Comparison of ENCODE assay signal across 24 mouse cellular contexts in the genomic region with DNA sequence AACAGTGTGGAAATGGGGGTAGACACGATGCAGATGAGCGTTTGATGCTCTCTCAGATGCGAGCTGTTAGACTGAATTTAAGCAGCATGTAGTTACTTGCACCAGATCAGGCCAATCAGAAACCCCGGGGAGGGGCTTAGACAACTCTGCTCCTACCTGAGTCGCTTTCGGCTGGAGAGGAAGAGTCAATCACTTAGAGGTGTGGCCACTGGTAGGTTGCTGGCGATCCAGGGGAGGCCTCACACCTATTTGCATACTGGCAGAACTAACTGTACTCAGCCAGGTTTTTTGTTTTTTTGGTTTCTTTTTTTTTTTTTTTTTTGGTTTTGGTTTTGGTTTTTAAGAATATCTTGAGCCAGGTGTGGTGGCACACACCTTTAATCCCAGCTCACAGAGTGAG. TPM values are rescaled to one million over a fixed set of nuclear protein-coding genes. Genes with fewer than 3 reads are reported as not detected.
DNase-seq lines count a peak whose midpoint lies in the region; ATAC-seq and TF ChIP-seq lines count a peak whose summit lies in the region.
"Had no signal": no experiment of that assay in that cellular context is flagged by ENCODE, and none has a peak within 500 bp of the region (broad histone marks: within the 10 kb centered on the region; RNA-seq: fewer than 3 reads in every experiment).

No protein-coding gene starts in this region.

- no peak for ATAC-seq in embryonic facial prominence, embryonic 14.5 days (ENCODE audit: low read depth)
- ATAC-seq in neutrophil, adult 5-6 weeks (ENCODE audit: extremely low read depth, insufficient number of reproducible peaks, low FRiP score, poor library complexity, severe bottlenecking), result peak; percentile 88
- ATAC-seq: midbrain, embryonic 13.5 days had no signal

- peak; percentile 48 for DNase-seq in embryonic facial prominence, embryonic 14.5 days (ENCODE audit: low spot score)
- no peak for DNase-seq in embryonic facial prominence, embryonic 10.5 days (ENCODE audit: low spot score)
- DNase-seq in thymus, postnatal 0 days (ENCODE audit: low spot score), result peak; percentile 79
- no peak for DNase-seq in thymus, postnatal 25 days
- DNase-seq in MEL (ENCODE audit: low read depth, low spot score), result peak; percentile 40
- no peak for DNase-seq in layer of hippocampus, postnatal 14 days (ENCODE audit: low spot score in 2 of 2)
- DNase-seq in adrenal gland, adult (ENCODE audit: inconsistent age in 2 of 2, low spot score in 1 of 2), result no peak
- DNase-seq: adrenal gland, postnatal 36 days; cerebellum, adult 9-11 months; gastrocnemius, postnatal 14 days; kidney, adult 11 months; kidney, postnatal 10 days; lung, adult 2 months; right cerebral cortex, adult 18-20 months had no signal

- TF ChIP-seq RAD21 in MEL (IDR thresholded peaks at IDR 0.05; ENCODE audit: low read depth, low read length), result no peak

- no peak for TF ChIP-seq POLR2A in MEL (IDR thresholded peaks at IDR 0.05; ENCODE audit: control insufficient read depth in 1 of 2, insufficient read depth in 1 of 2, low read depth in 1 of 2, low read length in 2 of 2, poor library complexity in 1 of 2)

- no peak overlapping the region for H3K4me2 ChIP-seq in embryonic facial prominence, embryonic 14.5 days (ENCODE audit: low read depth, low read length)
- H3K4me2 ChIP-seq: embryonic facial prominence, embryonic 15.5 days; hindbrain, embryonic 13.5 days; limb, embryonic 13.5 days; midbrain, embryonic 13.5 days had no signal

- H3K4me3 ChIP-seq in embryonic facial prominence, embryonic 14.5 days (ENCODE audit: low read depth, low read length), result no peak overlapping the region
- H3K4me3 ChIP-seq in embryonic facial prominence, embryonic 10.5 days, result no peak overlapping the region
- H3K4me3 ChIP-seq in MEL (ENCODE audit: control insufficient read depth in 1 of 2, insufficient read depth in 1 of 2, low read depth in 2 of 2, low read length in 2 of 2), result no peak overlapping the region
- H3K4me3 ChIP-seq: embryonic facial prominence, embryonic 15.5 days; hindbrain, embryonic 13.5 days; limb, embryonic 13.5 days; midbrain, embryonic 13.5 days; myocyte had no signal

- no peaks in the 10 kb centered on the region for H3K9me3 ChIP-seq in embryonic facial prominence, embryonic 14.5 days (ENCODE audit: control insufficient read depth, low read length)
- H3K9me3 ChIP-seq in embryonic facial prominence, embryonic 10.5 days, result no peaks in the 10 kb centered on the region
- no peaks in the 10 kb centered on the region for H3K9me3 ChIP-seq in MEL (replicated peaks; ENCODE audit: insufficient read depth, low read length)
- H3K9me3 ChIP-seq: embryonic facial prominence, embryonic 15.5 days; hindbrain, embryonic 13.5 days; limb, embryonic 13.5 days; midbrain, embryonic 13.5 days had no signal

- no peak for TF ChIP-seq CTCF in MEL (IDR thresholded peaks at IDR 0.05 in 2 of 3, conservative IDR thresholded peaks at IDR 0.05 in 1 of 3; ENCODE audit: control insufficient read depth in 1 of 3, insufficient read depth in 1 of 3, low read depth in 2 of 3, low read length in 3 of 3, poor library complexity in 1 of 3, severe bottlenecking in 1 of 3)

- no peaks in the 10 kb centered on the region for H3K27me3 ChIP-seq in embryonic facial prominence, embryonic 14.5 days (replicated peaks; ENCODE audit: control insufficient read depth, insufficient read depth, low read length)
- no peaks in the 10 kb centered on the region for H3K27me3 ChIP-seq in embryonic facial prominence, embryonic 10.5 days (replicated peaks; ENCODE audit: low read depth, poor library complexity, severe bottlenecking)
- H3K27me3 ChIP-seq in MEL (ENCODE audit: control insufficient read depth in 1 of 2, insufficient read depth in 2 of 2, low read length in 2 of 2), result no peaks in the 10 kb centered on the region
- H3K27me3 ChIP-seq: embryonic facial prominence, embryonic 15.5 days had no signal

- no peak overlapping the region for H3K27ac ChIP-seq in embryonic facial prominence, embryonic 14.5 days (replicated peaks; ENCODE audit: low read depth, low read length)
- H3K27ac ChIP-seq in embryonic facial prominence, embryonic 10.5 days (replicated peaks), result no peak overlapping the region
- no peak overlapping the region for H3K27ac ChIP-seq in MEL (ENCODE audit: control insufficient read depth, low read depth, low read length)
- H3K27ac ChIP-seq: embryonic facial prominence, embryonic 15.5 days; hindbrain, embryonic 13.5 days; limb, embryonic 13.5 days; macrophage; midbrain, embryonic 13.5 days; stomach, postnatal 0 days had no signal

- TF ChIP-seq EP300 in MEL (IDR thresholded peaks at IDR 0.05; ENCODE audit: low read depth in 1 of 2, low read length in 2 of 2), result no peak

- no peak overlapping the region for H3K9ac ChIP-seq in embryonic facial prominence, embryonic 14.5 days (ENCODE audit: low read depth, low read length)
- no peak overlapping the region for H3K9ac ChIP-seq in MEL (ENCODE audit: control insufficient read depth, low read depth, low read length, poor library complexity, severe bottlenecking)
- H3K9ac ChIP-seq: embryonic facial prominence, embryonic 15.5 days; hindbrain, embryonic 13.5 days; limb, embryonic 13.5 days; midbrain, embryonic 13.5 days had no signal

- H3K36me3 ChIP-seq in embryonic facial prominence, embryonic 14.5 days (ENCODE audit: control insufficient read depth, insufficient read depth, low read length), result no peaks in the 10 kb centered on the region
- no peaks in the 10 kb centered on the region for H3K36me3 ChIP-seq in embryonic facial prominence, embryonic 10.5 days (replicated peaks)
- H3K36me3 ChIP-seq in MEL (ENCODE audit: control insufficient read depth in 1 of 2, insufficient read depth in 2 of 2, low read length in 2 of 2), result peaks cover 0 to 8% of the 10 kb centered on the region in 2 experiments; a peak in 1 of 4 replicates
- H3K36me3 ChIP-seq: embryonic facial prominence, embryonic 15.5 days; hindbrain, embryonic 13.5 days; limb, embryonic 13.5 days; midbrain, embryonic 13.5 days had no signal

- peaks cover 13% of the 10 kb centered on the region; the same call in 1 of the 2 replicates for H3K4me1 ChIP-seq in embryonic facial prominence, embryonic 14.5 days (ENCODE audit: control insufficient read depth, insufficient read depth, low read length)
- peaks cover 32% of the 10 kb centered on the region for H3K4me1 ChIP-seq in embryonic facial prominence, embryonic 10.5 days
- H3K4me1 ChIP-seq in MEL (ENCODE audit: control insufficient read depth in 1 of 2, insufficient read depth in 2 of 2, low read length in 2 of 2), result peaks cover 10 to 15% of the 10 kb centered on the region in 2 experiments

- 42% methylated on average over 7 of the region's 7 CpGs for WGBS in embryonic facial prominence, embryonic 14.5 days
- 45% methylated on average over 7 of the region's 7 CpGs for WGBS in embryonic facial prominence, embryonic 10.5 days

- H3K79me2 ChIP-seq in MEL (ENCODE audit: control insufficient read depth, insufficient read depth, low read length, poor library complexity), result peaks cover 2% of the 10 kb centered on the region; the same call in 1 of the 2 replicates

TF ChIP-seq in MEL, 35 proteins besides CTCF, POLR2A, EP300 and RAD21 (continues in another document):
- no peak for TF ChIP-seq UBTF (IDR thresholded peaks at IDR 0.05; ENCODE audit: borderline replicate concordance, insufficient read depth, low read depth, low read length)

RNA-seq across cellular contexts. Expression of a gene that starts 3.8 kb away (rescaled TPM):
- 1.7 and 2.4 TPM in 2 replicates for polyA plus RNA-seq in embryonic facial prominence, embryonic 14.5 days (2014; fragmentation: Nextera tagmentation; extraction: Ambion mirVana)
- 3.1 and 4.8 TPM in 2 replicates for polyA plus RNA-seq in embryonic facial prominence, embryonic 10.5 days (2016; fragmentation: Nextera tagmentation; extraction: Ambion mirVana)
- polyA plus RNA-seq in thymus, postnatal 0 days (2015; fragmentation: Nextera tagmentation; extraction: Ambion mirVana), result 41.3 and 43.3 TPM in 2 replicates
- total RNA-seq in MEL (2012; rRNA removed), result 3.7 and 4.1 TPM in 2 replicates
- 1 to 10 TPM in 1 of 2 experiments, not detected in 1; 8.1 TPM for polyA plus RNA-seq in MEL (2012; ENCODE audit: insufficient read depth in 1 of 2, insufficient read length in 2 of 2, low read depth in 1 of 2, low replicate concordance in 2 of 2, missing spikeins in 1 of 2)
- total RNA-seq in neutrophil, adult 5-6 weeks (2017), result 105 and 114 TPM in 2 replicates
- total RNA-seq in layer of hippocampus, postnatal 14 days (2021), result 10 to 100 TPM in 1 of 2 experiments, 1 to 10 TPM in 1; 8.9 to 11.9 TPM

RNA-seq across cellular contexts. Expression of a gene that starts 35.1 kb away (rescaled TPM):
- 4.9 and 8.0 TPM in 2 replicates for polyA plus RNA-seq in embryonic facial prominence, embryonic 14.5 days (2014; fragmentation: Nextera tagmentation; extraction: Ambion mirVana)
- polyA plus RNA-seq in embryonic facial prominence, embryonic 10.5 days (2016; fragmentation: Nextera tagmentation; extraction: Ambion mirVana), result 0.04 and 0.38 TPM in 2 replicates
- 0.09 TPM in 1 of 2 replicates, not detected in the other for polyA plus RNA-seq in thymus, postnatal 0 days (2015; fragmentation: Nextera tagmentation; extraction: Ambion mirVana)
- total RNA-seq in MEL (2012; rRNA removed), result not detected in 2 replicates
- not detected for polyA plus RNA-seq in MEL (2012; ENCODE audit: insufficient read depth in 1 of 2, insufficient read length in 2 of 2, low read depth in 1 of 2, low replicate concordance in 2 of 2, missing spikeins in 1 of 2)
- total RNA-seq in neutrophil, adult 5-6 weeks (2017), result not detected in 2 replicates
- under 1 TPM; 0.14 to 0.41 TPM for total RNA-seq in layer of hippocampus, postnatal 14 days (2021)
- polyA plus RNA-seq: forebrain, embryonic 11.5 days; macrophage; small intestine, adult 2 months had no signal

RNA-seq across cellular contexts. Expression of a gene that starts 50.9 kb away (rescaled TPM):
- polyA plus RNA-seq in embryonic facial prominence, embryonic 14.5 days (2014; fragmentation: Nextera tagmentation; extraction: Ambion mirVana), result 0.52 and 0.72 TPM in 2 replicates
- polyA plus RNA-seq in embryonic facial prominence, embryonic 10.5 days (2016; fragmentation: Nextera tagmentation; extraction: Ambion mirVana), result 0.43 and 0.47 TPM in 2 replicates
- polyA plus RNA-seq in thymus, postnatal 0 days (2015; fragmentation: Nextera tagmentation; extraction: Ambion mirVana), result 0.05 TPM in 2 replicates
- not detected in 2 replicates for total RNA-seq in MEL (2012; rRNA removed)
- under 1 TPM in 1 of 2 experiments, not detected in 1; 0.01 TPM for polyA plus RNA-seq in MEL (2012; ENCODE audit: insufficient read depth in 1 of 2, insufficient read length in 2 of 2, low read depth in 1 of 2, low replicate concordance in 2 of 2, missing spikeins in 1 of 2)
- 0.35 TPM in 1 of 2 replicates, not detected in the other for total RNA-seq in neutrophil, adult 5-6 weeks (2017)
- total RNA-seq in layer of hippocampus, postnatal 14 days (2021), result 1 to 10 TPM; 1.1 to 2.6 TPM
- total RNA-seq: gastrocnemius, postnatal 14 days had no signal
- polyA plus RNA-seq: small intestine, adult 2 months had no signal

RNA-seq across cellular contexts. Expression of a gene that starts 50.9 kb away (rescaled TPM):
- 29.9 and 32.4 TPM in 2 replicates for polyA plus RNA-seq in embryonic facial prominence, embryonic 14.5 days (2014; fragmentation: Nextera tagmentation; extraction: Ambion mirVana)
- polyA plus RNA-seq in embryonic facial prominence, embryonic 10.5 days (2016; fragmentation: Nextera tagmentation; extraction: Ambion mirVana), result 27.9 and 29.2 TPM in 2 replicates
- 7.6 and 8.3 TPM in 2 replicates for polyA plus RNA-seq in thymus, postnatal 0 days (2015; fragmentation: Nextera tagmentation; extraction: Ambion mirVana)
- 15.8 and 18.3 TPM in 2 replicates for total RNA-seq in MEL (2012; rRNA removed)
- 10 to 100 TPM in 1 of 2 experiments, not detected in 1; 21.9 TPM for polyA plus RNA-seq in MEL (2012; ENCODE audit: insufficient read depth in 1 of 2, insufficient read length in 2 of 2, low read depth in 1 of 2, low replicate concordance in 2 of 2, missing spikeins in 1 of 2)
- 1.7 and 3.6 TPM in 2 replicates for total RNA-seq in neutrophil, adult 5-6 weeks (2017)
- 10 to 100 TPM; 33.2 to 34.1 TPM for total RNA-seq in layer of hippocampus, postnatal 14 days (2021)

Comparison
In these comparisons a context has a peak if more than half of its experiments do, and no peak if none do; other contexts are left out.
1. DNase-seq: peak in embryonic facial prominence, embryonic 14.5 days (single experiment), thymus, postnatal 0 days (single experiment) and MEL (single experiment); none in embryonic facial prominence, embryonic 10.5 days (single experiment), thymus, postnatal 25 days (single experiment), layer of hippocampus, postnatal 14 days (0 of 2) and adrenal gland, adult (0 of 2).